Comparison of ENCODE assay signal across 18 mouse cellular contexts in the genomic region with DNA sequence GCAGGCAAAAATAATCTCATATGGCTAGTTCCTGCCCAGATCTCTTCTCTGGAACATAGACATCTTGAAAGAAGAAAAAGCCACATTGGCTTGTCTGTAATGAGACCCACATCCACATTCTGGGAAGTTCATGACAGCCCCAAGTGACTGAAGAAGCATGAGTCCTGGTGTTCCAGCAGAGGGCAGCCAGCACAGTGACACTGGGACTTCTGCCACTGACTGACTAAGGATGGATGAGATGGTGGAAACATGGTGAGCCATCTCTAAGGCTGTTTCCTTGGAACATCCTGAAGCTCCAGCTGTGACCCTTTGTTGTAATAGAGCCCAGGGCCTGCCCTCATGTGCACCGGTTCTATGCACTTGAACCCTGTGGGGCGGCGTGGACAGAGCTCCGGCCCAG. TPM values are rescaled to one million over a fixed set of nuclear protein-coding genes. Genes with fewer than 3 reads are reported as not detected.
DNase-seq lines count a peak whose midpoint lies in the region; ATAC-seq and TF ChIP-seq lines count a peak whose summit lies in the region.
"Had no signal": no experiment of that assay in that cellular context is flagged by ENCODE, and none has a peak within 500 bp of the region (broad histone marks: within the 10 kb centered on the region; RNA-seq: fewer than 3 reads in every experiment).

No protein-coding gene starts in this region.

- no peak overlapping the region for H3K27ac ChIP-seq in lung, embryonic 14.5 days (ENCODE audit: low read depth)
- no peak overlapping the region for H3K27ac ChIP-seq in hindbrain, embryonic 16.5 days (ENCODE audit: low read depth, low read length)
- H3K27ac ChIP-seq: embryonic facial prominence, embryonic 13.5 days; heart, embryonic 13.5 days; intestine, embryonic 15.5 days; limb, embryonic 13.5 days; midbrain, embryonic 12.5 days; neural tube, embryonic 13.5 days; stomach, embryonic 15.5 days had no signal

- no peak for ATAC-seq in lung, embryonic 14.5 days (ENCODE audit: insufficient read depth)
- ATAC-seq in hindbrain, embryonic 16.5 days = no peak
- ATAC-seq: forebrain, embryonic 16.5 days; intestine, embryonic 15.5 days had no signal

- no peaks in the 10 kb centered on the region for H3K9me3 ChIP-seq in lung, embryonic 14.5 days (ENCODE audit: low read depth, low read length)
- H3K9me3 ChIP-seq in hindbrain, embryonic 16.5 days (ENCODE audit: control insufficient read depth, low read length) = no peaks in the 10 kb centered on the region
- H3K9me3 ChIP-seq: embryonic facial prominence, embryonic 13.5 days; heart, embryonic 13.5 days; intestine, embryonic 15.5 days; limb, embryonic 13.5 days; midbrain, embryonic 12.5 days; neural tube, embryonic 13.5 days; stomach, embryonic 15.5 days had no signal

- 75% methylated on average over 4 of the region's 4 CpGs for WGBS in lung, embryonic 14.5 days
- WGBS in hindbrain, embryonic 16.5 days = 84% methylated on average over 4 of the region's 4 CpGs

- peak; percentile 39 for DNase-seq in adrenal gland, postnatal 14 days
- DNase-seq in adrenal gland, adult 2 months = no peak
- peak; percentile 8 for DNase-seq in kidney, adult 9 months
- no peak for DNase-seq in kidney, adult 11 months
- peak; percentile 19 for DNase-seq in ZHBTc4 (ENCODE audit: low read depth, low spot score)
- DNase-seq in lung, embryonic 14.5 days = no peak
- DNase-seq in right cerebral cortex, adult 18-20 months = no peak
- DNase-seq: adrenal gland, postnatal 25 days; cerebellum, adult 9-11 months had no signal

- no peak overlapping the region for H3K4me3 ChIP-seq in lung, embryonic 14.5 days (ENCODE audit: low read depth, low read length)
- H3K4me3 ChIP-seq in hindbrain, embryonic 16.5 days (ENCODE audit: low read length) = no peak overlapping the region
- H3K4me3 ChIP-seq: embryonic facial prominence, embryonic 13.5 days; heart, embryonic 13.5 days; intestine, embryonic 15.5 days; limb, embryonic 13.5 days; midbrain, embryonic 12.5 days; neural tube, embryonic 13.5 days; stomach, embryonic 15.5 days had no signal

- H3K27me3 ChIP-seq in lung, embryonic 14.5 days (ENCODE audit: insufficient read depth, low read length) = no peaks in the 10 kb centered on the region
- no peaks in the 10 kb centered on the region for H3K27me3 ChIP-seq in hindbrain, embryonic 16.5 days (replicated peaks; ENCODE audit: control insufficient read depth, insufficient read depth, low read length)
- H3K27me3 ChIP-seq: embryonic facial prominence, embryonic 13.5 days; intestine, embryonic 15.5 days; limb, embryonic 13.5 days; midbrain, embryonic 12.5 days; neural tube, embryonic 13.5 days; stomach, embryonic 15.5 days had no signal

- no peaks in the 10 kb centered on the region for H3K36me3 ChIP-seq in lung, embryonic 14.5 days (ENCODE audit: insufficient read depth)
- no peaks in the 10 kb centered on the region for H3K36me3 ChIP-seq in hindbrain, embryonic 16.5 days (ENCODE audit: control insufficient read depth, insufficient read depth, low read length)
- H3K36me3 ChIP-seq: embryonic facial prominence, embryonic 13.5 days; heart, embryonic 13.5 days; intestine, embryonic 15.5 days; limb, embryonic 13.5 days; midbrain, embryonic 12.5 days; neural tube, embryonic 13.5 days; stomach, embryonic 15.5 days had no signal

- peak; percentile 35; the same call in 1 of the 2 replicates for TF ChIP-seq CTCF in lung, embryonic 14.5 days (IDR thresholded peaks at IDR 0.05; ENCODE audit: low read depth)

- H3K4me2 ChIP-seq in lung, embryonic 14.5 days = no peak overlapping the region
- no peak overlapping the region for H3K4me2 ChIP-seq in hindbrain, embryonic 16.5 days (ENCODE audit: low read length)
- H3K4me2 ChIP-seq: embryonic facial prominence, embryonic 13.5 days; heart, embryonic 13.5 days; intestine, embryonic 15.5 days; limb, embryonic 13.5 days; midbrain, embryonic 12.5 days; neural tube, embryonic 13.5 days; stomach, embryonic 15.5 days had no signal

- no peak overlapping the region for H3K9ac ChIP-seq in lung, embryonic 14.5 days
- no peak overlapping the region for H3K9ac ChIP-seq in hindbrain, embryonic 16.5 days (ENCODE audit: low read depth, low read length)
- H3K9ac ChIP-seq: embryonic facial prominence, embryonic 13.5 days; heart, embryonic 13.5 days; intestine, embryonic 15.5 days; limb, embryonic 13.5 days; midbrain, embryonic 12.5 days; neural tube, embryonic 13.5 days; stomach, embryonic 15.5 days had no signal

- no peaks in the 10 kb centered on the region for H3K4me1 ChIP-seq in lung, embryonic 14.5 days (ENCODE audit: insufficient read depth)
- no peaks in the 10 kb centered on the region for H3K4me1 ChIP-seq in hindbrain, embryonic 16.5 days (ENCODE audit: control insufficient read depth, insufficient read depth, low read depth, low read length)
- H3K4me1 ChIP-seq: heart, embryonic 13.5 days; intestine, embryonic 15.5 days; limb, embryonic 13.5 days; midbrain, embryonic 12.5 days; neural tube, embryonic 13.5 days; stomach, embryonic 15.5 days had no signal

RNA-seq across cellular contexts. Expression of a gene that starts 25.7 kb away (rescaled TPM):
- total RNA-seq in adrenal gland, postnatal 14 days (2021) = 0.90 TPM in 1 of 2 replicates, not detected in the other
- not detected for total RNA-seq in adrenal gland, adult 2 months (2021)
- polyA plus RNA-seq in adrenal gland, adult 2 months (2012; rRNA removed) = not detected in 2 replicates
- polyA plus RNA-seq in lung, embryonic 14.5 days (2014; fragmentation: Nextera tagmentation; extraction: Ambion mirVana) = not detected in 2 replicates
- polyA plus RNA-seq in hindbrain, embryonic 16.5 days (2015; fragmentation: Nextera tagmentation; extraction: Ambion mirVana) = 0.19 and 0.22 TPM in 2 replicates
- total RNA-seq: adrenal gland, postnatal 25 days had no signal
- polyA plus RNA-seq: intestine, embryonic 15.5 days; neural tube, embryonic 13.5 days had no signal

Comparison
In these comparisons a context has a peak if more than half of its experiments do, and no peak if none do; other contexts are left out.
1. DNase-seq: peak in adrenal gland, postnatal 14 days (single experiment), kidney, adult 9 months (single experiment) and ZHBTc4 (single experiment); none in adrenal gland, adult 2 months (single experiment), kidney, adult 11 months (single experiment), lung, embryonic 14.5 days (single experiment) and right cerebral cortex, adult 18-20 months (single experiment).